Comparison of ENCODE assay signal across 12 mouse cellular contexts in the genomic region with DNA sequence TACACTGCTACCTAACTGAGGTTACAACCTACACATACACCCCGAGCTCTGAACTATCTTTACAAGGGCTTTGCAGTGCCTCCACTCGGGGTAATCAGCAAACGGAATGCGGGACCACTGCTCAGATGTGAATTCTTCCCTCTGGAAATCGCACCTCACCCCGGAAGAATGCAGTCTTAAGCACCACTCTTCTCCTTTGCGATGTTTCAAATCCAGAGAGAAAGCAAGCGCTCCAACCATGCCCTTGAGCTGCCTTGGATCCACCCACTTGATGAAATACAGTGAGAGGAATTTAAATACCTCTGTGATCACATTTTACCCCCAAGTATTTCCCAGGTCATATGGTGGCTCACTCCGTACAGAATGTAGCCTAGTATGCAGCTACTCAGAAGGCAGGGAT.
"Had no signal": no experiment of that assay in that cellular context is flagged by ENCODE, and none has a peak within 500 bp of the region (broad histone marks: within the 10 kb centered on the region; RNA-seq: fewer than 3 reads in every experiment).

No protein-coding gene starts in this region.

- H3K36me3 ChIP-seq: limb, embryonic 13.5 days; midbrain, embryonic 12.5 days; neural tube, embryonic 13.5 days had no signal

- H3K27ac ChIP-seq: limb, embryonic 13.5 days; liver, embryonic 14.5 days; midbrain, embryonic 12.5 days; neural tube, embryonic 13.5 days had no signal

- ATAC-seq: midbrain, embryonic 16.5 days had no signal

- H3K27me3 ChIP-seq: limb, embryonic 13.5 days; midbrain, embryonic 12.5 days; neural tube, embryonic 13.5 days had no signal

- DNase-seq: kidney, postnatal 25 days; lung, adult 18-20 months; lung, postnatal 14 days; retina, postnatal 1 day; right cerebral cortex, postnatal 4 days; spleen, adult 18-20 months; thymus, postnatal 36 days had no signal

- H3K9ac ChIP-seq: limb, embryonic 13.5 days; liver, embryonic 14.5 days; midbrain, embryonic 12.5 days; neural tube, embryonic 13.5 days had no signal

- H3K4me2 ChIP-seq: limb, embryonic 13.5 days; midbrain, embryonic 12.5 days; neural tube, embryonic 13.5 days had no signal

- H3K4me3 ChIP-seq: limb, embryonic 13.5 days; midbrain, embryonic 12.5 days; neural tube, embryonic 13.5 days had no signal

- H3K9me3 ChIP-seq: midbrain, embryonic 12.5 days; neural tube, embryonic 13.5 days had no signal
